Mouse (Mus musculus): Measurements from ENCODE around the gene Ccdc9b. TPM values are rescaled to one million over a fixed set of nuclear protein-coding genes. Genes with fewer than 3 reads are reported as not detected.

Ccdc9b gene
- polyA plus RNA-seq, 1 experiment = 27.6 TPM

GRCm38 (mm10) chr2:118729194-118729593 is 33.3 kb downstream of the Ccdc9b start:
- TF ChIP-seq CTCF (IDR thresholded peaks at IDR 0.05; ENCODE audit: insufficient read depth, low read length) (no peak), POLR2A (IDR thresholded peaks at IDR 0.05; ENCODE audit: borderline replicate concordance, extremely low read depth, low read depth, low read length) (no peak)
- Histone ChIP-seq H3K4me3 (replicated peaks; ENCODE audit: extremely low read depth, low read depth, low read length) (no peak overlapping the region), H3K4me1 (ENCODE audit: control insufficient read depth, insufficient read depth, low read length) (peaks cover 6% of the 10 kb centered on the region)
- DNase-seq = no peak
- 25% methylated on average over 4 of the region's 4 CpGs for WGBS

GRCm38 (mm10) chr2:118728337-118728736 is 34.1 kb downstream of the Ccdc9b start, which contains the start of gene Plcb2:
Gene Plcb2 (minus strand): TSS chr2:118728438.
- Histone ChIP-seq H3K4me3 (replicated peaks; ENCODE audit: extremely low read depth, low read depth, low read length) (peak within 1 kb of the TSS; percentile 55), H3K4me1 (ENCODE audit: control insufficient read depth, insufficient read depth, low read length) (peaks cover 6% of the 10 kb centered on the region)
- 12% methylated on average over 7 of the region's 7 CpGs for WGBS
- DNase-seq = peak; percentile 34
- TF ChIP-seq CTCF (IDR thresholded peaks at IDR 0.05; ENCODE audit: insufficient read depth, low read length) (no peak), POLR2A (IDR thresholded peaks at IDR 0.05; ENCODE audit: borderline replicate concordance, extremely low read depth, low read depth, low read length) (peak; percentile 51; the same call in 1 of the 2 replicates)

DNA sequence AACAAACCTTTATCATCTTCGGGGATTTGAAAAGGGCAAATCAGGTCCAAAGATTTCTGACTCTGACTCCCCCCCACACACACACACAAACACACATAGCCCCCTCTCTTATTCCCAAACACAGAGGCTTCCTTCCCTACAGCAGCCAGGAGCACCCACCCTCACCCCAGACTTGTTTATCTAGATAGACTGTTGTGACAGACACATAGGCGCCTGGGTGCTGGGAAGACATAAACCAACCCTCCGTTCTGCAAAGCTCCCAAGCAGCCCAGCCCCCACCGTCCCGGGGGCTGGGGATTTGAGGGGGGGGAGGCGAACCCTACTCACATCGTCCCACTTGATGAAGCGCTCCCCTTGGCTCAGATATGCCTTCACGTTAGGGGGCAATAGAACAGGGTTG is 34.5 kb downstream of the Ccdc9b start:
- no peak for DNase-seq
- H3K4me1 ChIP-seq (ENCODE audit: control insufficient read depth, insufficient read depth, low read length) = peaks cover 6% of the 10 kb centered on the region
- TF ChIP-seq CTCF (IDR thresholded peaks at IDR 0.05; ENCODE audit: insufficient read depth, low read length) = no peak
- no peak for TF ChIP-seq POLR2A (IDR thresholded peaks at IDR 0.05; ENCODE audit: borderline replicate concordance, extremely low read depth, low read depth, low read length)
- WGBS = 16% methylated on average over 9 of the region's 9 CpGs
- peak overlapping the region; percentile 55 for H3K4me3 ChIP-seq (replicated peaks; ENCODE audit: extremely low read depth, low read depth, low read length)

DNA sequence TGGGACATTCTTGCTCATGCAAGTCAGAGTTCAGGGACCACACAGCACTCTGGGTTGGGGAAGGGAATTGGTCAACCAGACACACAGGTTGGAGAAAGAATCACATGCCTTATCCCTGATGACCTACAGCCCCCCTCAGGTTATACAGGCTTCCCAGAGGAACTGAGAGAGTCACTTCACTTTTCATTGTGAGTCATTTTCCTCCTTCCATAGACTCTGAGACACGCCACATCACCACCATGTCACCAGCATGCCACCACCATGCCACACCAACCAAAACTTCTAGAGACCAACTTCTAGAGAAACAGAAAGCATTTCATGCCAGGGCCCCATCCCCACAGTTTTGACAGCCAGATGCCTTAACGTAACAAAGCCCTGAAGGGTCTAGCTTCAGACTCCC is 35.6 kb downstream of the Ccdc9b start:
- 79% methylated on average over 2 of the region's 2 CpGs for WGBS
- TF ChIP-seq POLR2A (IDR thresholded peaks at IDR 0.05; ENCODE audit: borderline replicate concordance, extremely low read depth, low read depth, low read length) (no peak), CTCF (IDR thresholded peaks at IDR 0.05; ENCODE audit: insufficient read depth, low read length) (no peak)
- no peak for DNase-seq
- H3K4me1 ChIP-seq (ENCODE audit: control insufficient read depth, insufficient read depth, low read length) = peaks cover 8% of the 10 kb centered on the region
- H3K4me3 ChIP-seq (replicated peaks; ENCODE audit: extremely low read depth, low read depth, low read length) = no peak overlapping the region

DNA sequence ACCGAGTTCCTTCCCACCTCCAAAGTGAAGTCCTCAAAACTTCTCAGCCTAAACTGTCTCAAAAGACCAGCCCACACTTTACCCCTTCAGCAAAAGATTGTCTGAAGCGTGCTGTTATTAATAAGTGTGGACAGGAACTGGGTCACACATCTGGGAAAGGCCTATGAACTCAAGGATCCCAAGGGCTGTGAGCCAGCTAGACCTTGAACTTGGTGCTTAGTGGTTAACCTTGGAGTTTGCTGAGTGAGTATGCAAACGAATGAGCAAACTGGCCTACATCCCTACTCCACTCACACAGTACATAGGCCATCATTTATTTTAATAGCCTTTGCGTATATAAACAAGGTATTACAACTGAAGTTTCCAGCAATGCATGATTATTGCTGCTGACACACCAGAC is 37.0 kb downstream of the Ccdc9b start:
- DNase-seq = no peak
- 79% methylated on average over 4 of the region's 4 CpGs for WGBS
- H3K4me1 ChIP-seq (ENCODE audit: control insufficient read depth, insufficient read depth, low read length) = peaks cover 8% of the 10 kb centered on the region
- TF ChIP-seq CTCF (IDR thresholded peaks at IDR 0.05; ENCODE audit: insufficient read depth, low read length) (no peak), POLR2A (IDR thresholded peaks at IDR 0.05; ENCODE audit: borderline replicate concordance, extremely low read depth, low read depth, low read length) (no peak)
- H3K4me3 ChIP-seq (replicated peaks; ENCODE audit: extremely low read depth, low read depth, low read length) = no peak overlapping the region

- Histone ChIP-seq H3K4me3 (replicated peaks; ENCODE audit: extremely low read depth, low read depth, low read length) (no peak overlapping the region), H3K4me1 (ENCODE audit: control insufficient read depth, insufficient read depth, low read length) (peaks cover 5% of the 10 kb centered on the region; the same call in 1 of the 2 replicates)
- TF ChIP-seq POLR2A (IDR thresholded peaks at IDR 0.05; ENCODE audit: borderline replicate concordance, extremely low read depth, low read depth, low read length) (no peak), CTCF (IDR thresholded peaks at IDR 0.05; ENCODE audit: insufficient read depth, low read length) (no peak)
- 76% methylated on average over 15 of the region's 15 CpGs for WGBS
- no peak for DNase-seq
These were observed 38.6 kb downstream of the Ccdc9b start for GRCm38 (mm10) chr2:118723693-118724486.

DNA sequence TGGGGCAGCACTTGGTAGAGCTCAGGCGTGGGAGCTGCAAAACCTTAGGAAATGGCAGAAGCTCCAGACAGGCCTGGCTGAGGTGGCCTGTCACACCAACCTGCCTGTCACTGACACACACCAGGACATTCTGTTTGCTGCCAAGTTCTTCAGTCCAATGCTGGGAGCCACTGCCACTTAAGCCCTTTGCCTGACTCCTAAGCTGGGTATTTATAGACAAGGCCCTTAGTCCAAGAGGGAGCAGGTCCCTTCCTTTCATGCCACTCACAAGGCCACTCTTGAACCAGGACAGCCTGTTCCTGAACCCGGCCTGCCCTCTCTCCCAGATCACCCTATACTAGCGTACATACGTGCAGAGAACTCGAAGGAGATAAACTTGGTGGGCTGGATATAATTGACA is 45.8 kb downstream of the Ccdc9b start:
- DNase-seq = no peak
- TF ChIP-seq CTCF (IDR thresholded peaks at IDR 0.05; ENCODE audit: insufficient read depth, low read length) = no peak
- no peak for TF ChIP-seq POLR2A (IDR thresholded peaks at IDR 0.05; ENCODE audit: borderline replicate concordance, extremely low read depth, low read depth, low read length)
- no peak overlapping the region for H3K4me3 ChIP-seq (replicated peaks; ENCODE audit: extremely low read depth, low read depth, low read length)
- H3K4me1 ChIP-seq (ENCODE audit: control insufficient read depth, insufficient read depth, low read length) = peaks cover 3% of the 10 kb centered on the region; the same call in 1 of the 2 replicates
- WGBS = 75% methylated on average over 5 of the region's 5 CpGs

DNA sequence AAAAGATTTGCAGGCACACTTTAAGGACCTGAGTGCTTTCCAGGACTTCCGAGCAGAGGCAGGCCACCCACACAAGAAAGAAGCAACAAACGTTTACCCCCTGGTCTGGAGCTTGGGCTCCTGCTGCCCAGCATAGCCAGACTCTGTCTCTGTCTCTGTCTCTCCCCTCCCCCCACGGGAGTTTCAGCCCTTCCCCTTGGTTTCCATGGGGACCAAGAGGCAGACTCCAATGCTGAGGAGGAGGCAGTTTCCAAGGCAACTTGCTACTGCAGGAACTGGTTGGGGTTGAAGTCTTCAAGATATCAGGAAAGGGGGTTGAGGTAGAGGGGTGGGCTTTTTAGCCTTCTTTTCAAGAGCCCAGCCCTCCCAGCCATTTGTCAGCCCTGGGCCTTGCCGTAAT is 48.2 kb downstream of the Ccdc9b start:
- no peak for DNase-seq
- no peak for TF ChIP-seq CTCF (IDR thresholded peaks at IDR 0.05; ENCODE audit: insufficient read depth, low read length)
- no peak for TF ChIP-seq POLR2A (IDR thresholded peaks at IDR 0.05; ENCODE audit: borderline replicate concordance, extremely low read depth, low read depth, low read length)
- Histone ChIP-seq H3K4me1 (ENCODE audit: control insufficient read depth, insufficient read depth, low read length) (peaks cover 10% of the 10 kb centered on the region), H3K4me3 (replicated peaks; ENCODE audit: extremely low read depth, low read depth, low read length) (no peak overlapping the region)
- WGBS = 52% methylated on average over 4 of the region's 4 CpGs

DNA sequence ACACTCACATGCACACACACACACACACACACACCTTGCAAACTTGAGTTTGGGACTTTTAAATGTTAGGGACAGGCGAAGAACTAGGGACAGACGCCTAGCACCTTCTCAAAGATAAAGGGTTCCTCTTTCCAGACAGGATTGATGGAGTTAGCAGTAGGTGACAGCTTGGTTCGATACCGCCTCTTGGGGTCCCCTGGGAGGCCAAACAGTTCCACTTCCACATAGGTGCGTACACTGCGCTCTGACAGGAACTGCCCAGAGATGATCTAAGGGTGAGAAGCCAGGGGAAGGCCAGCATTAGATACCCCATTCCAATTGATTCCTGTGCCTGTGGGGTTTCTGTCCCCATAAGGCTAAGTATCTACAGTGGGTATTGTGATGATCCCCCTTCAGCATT is 48.8 kb downstream of the Ccdc9b start:
- DNase-seq = no peak
- no peak for TF ChIP-seq CTCF (IDR thresholded peaks at IDR 0.05; ENCODE audit: insufficient read depth, low read length)
- no peak for TF ChIP-seq POLR2A (IDR thresholded peaks at IDR 0.05; ENCODE audit: borderline replicate concordance, extremely low read depth, low read depth, low read length)
- peaks cover 10% of the 10 kb centered on the region for H3K4me1 ChIP-seq (ENCODE audit: control insufficient read depth, insufficient read depth, low read length)
- 86% methylated on average over 6 of the region's 6 CpGs for WGBS
- H3K4me3 ChIP-seq (replicated peaks; ENCODE audit: extremely low read depth, low read depth, low read length) = no peak overlapping the region

GRCm38 (mm10) chr2:118711038-118711494 is 51.4 kb downstream of the Ccdc9b start:
- peaks cover 10% of the 10 kb centered on the region for H3K4me1 ChIP-seq (ENCODE audit: control insufficient read depth, insufficient read depth, low read length)
- TF ChIP-seq CTCF (IDR thresholded peaks at IDR 0.05; ENCODE audit: insufficient read depth, low read length) (no peak), POLR2A (IDR thresholded peaks at IDR 0.05; ENCODE audit: borderline replicate concordance, extremely low read depth, low read depth, low read length) (peak; percentile 48; the same call in 1 of the 2 replicates)
- DNase-seq = peak; percentile 42
- WGBS = 5% methylated on average over 36 of the region's 36 CpGs
- H3K4me3 ChIP-seq (replicated peaks; ENCODE audit: extremely low read depth, low read depth, low read length) = peak overlapping the region; percentile 9
